Mouse (Mus musculus) right cerebral cortex, postnatal 4 days (tissue): Measurements from ENCODE around the gene Scp2d1.
"Not testable (repeated sequence)": the region's sequence is repeated elsewhere in the genome, so short reads cannot be mapped to it uniquely, and the experiment has no call there.

Source experiments
- DNase-seq: peaks from one replicate; pipeline ENCODE4 v3.0.0-alpha.2; 2022

Gene Scp2d1

DNA sequence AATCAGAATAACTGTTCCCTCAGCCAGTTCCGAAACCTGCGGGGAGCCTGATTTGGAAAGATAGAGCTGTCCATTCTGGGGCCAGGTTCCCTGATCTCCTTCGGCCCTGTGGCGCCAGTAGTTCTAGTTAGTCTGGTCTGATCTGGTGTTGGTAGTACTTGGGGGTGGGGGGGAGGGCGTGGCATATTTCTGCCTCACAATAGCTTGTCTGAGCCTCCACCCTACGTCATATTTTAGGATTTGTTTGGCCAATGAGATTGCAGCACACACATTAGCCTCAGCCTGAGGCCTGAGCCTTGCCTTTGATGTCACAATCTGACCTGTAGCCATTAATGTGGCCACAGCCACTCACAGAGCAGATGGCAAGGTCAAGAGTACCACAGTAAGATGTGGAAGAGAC lies at the start of gene Scp2d1:
Gene Scp2d1, plus strand, starts transcription at position 301 of the 400 bp plus-strand sequence.
- DNase-seq: not testable (repeated sequence)

DNA sequence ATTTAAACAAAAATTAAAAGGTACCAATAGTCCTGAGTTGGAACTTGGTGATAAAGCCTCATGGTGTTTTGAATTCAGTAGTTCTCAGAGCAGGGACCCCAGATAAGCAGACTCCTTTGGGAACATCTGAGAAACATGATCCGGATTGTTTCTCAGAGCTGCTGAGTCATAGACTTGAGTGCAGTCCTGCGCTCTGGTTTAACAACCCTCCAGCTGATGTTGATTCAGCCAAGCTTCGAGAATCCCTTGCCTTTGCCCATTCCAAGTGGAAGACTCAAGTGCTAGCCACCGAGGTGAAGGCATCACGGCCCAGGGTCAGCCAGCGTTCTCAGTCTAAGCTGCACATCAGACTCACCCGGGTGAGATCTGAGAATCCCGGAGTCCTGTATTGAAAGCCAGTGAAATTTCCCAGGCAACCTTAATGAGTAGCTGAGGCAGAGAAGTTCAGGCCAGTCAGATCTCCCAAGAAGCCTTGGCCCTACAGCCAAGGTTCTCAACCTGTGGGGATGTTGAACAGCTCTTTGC lies 48.8 kb upstream of the Scp2d1 start:
- no peak for DNase-seq

DNA sequence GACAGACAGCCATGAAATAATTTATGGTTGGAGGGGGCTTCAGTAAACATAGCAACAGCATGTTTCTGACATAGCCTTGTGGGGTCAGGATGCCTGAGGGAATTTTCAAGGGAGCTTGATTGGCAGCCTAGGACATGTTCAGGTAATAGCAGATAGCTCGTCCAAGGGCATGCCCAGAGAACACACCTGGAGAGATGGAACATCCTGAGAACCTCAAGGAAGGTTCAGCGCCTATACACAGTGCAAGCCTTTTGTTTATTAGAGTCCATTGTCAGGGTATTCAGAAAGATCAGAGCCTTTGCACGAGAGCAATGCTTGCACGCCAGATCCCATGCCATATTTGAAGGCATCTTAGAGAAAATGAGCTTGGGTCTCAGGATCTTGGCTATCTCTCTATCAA lies 47.8 kb upstream of the Scp2d1 start:
- DNase-seq: no peak

DNA sequence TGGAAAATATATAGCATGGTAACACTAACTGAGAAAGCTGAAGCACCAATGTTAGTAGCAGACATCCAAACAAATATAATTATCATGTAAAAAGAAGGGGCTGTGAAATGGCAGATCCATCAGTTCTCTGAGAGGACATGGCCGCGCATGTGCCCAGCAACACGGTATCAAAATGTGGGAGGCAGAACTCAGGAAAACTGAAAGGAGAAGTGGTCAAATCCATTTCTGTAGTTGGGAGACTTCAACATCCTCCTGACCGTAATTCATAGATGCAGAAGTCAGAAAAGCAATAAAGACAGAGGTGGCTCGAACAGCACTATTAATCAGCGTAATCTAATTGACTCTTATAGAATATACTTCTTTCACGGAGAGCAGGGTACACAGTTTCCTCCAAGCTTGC lies 44.2 kb upstream of the Scp2d1 start:
- no peak for DNase-seq

DNA sequence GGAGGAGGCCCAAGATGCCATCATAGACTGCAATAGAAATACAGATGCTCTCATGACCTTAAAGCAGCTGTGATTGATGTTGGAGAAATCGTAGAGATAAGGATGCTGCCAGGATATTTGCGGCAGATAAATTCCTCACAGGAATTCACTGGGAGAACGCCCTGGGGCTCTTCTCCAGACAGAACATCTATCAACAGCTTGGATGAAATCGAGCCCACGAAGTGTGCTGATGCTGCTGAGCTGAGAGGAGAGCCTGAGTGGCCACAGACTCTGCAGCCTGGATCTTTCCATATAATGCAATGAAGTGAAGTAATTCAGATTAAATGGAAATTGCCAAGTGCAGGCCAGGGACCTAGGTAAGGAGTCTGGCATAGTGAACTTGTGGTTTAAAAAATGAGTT lies 42.7 kb upstream of the Scp2d1 start:
- no peak for DNase-seq

DNA sequence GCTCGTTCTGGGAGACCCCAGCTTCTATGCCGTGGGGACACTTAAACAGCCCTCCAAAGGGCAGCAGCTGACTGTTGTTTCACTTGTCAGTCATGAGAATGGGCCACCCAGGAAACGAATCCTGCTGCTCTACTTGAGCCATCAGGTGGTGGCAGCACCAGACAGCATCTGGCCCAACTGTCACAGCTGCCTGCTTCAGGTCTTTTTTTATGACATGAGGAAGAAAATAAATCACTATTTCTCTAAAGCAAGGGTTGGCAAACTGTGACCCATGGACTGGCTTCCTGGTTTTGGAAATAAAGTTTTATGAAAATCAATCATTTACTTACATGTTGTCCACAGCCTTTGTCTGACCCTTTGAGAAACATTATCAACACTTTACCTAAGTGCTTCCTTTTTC lies 41.6 kb upstream of the Scp2d1 start:
- DNase-seq: no peak

DNA sequence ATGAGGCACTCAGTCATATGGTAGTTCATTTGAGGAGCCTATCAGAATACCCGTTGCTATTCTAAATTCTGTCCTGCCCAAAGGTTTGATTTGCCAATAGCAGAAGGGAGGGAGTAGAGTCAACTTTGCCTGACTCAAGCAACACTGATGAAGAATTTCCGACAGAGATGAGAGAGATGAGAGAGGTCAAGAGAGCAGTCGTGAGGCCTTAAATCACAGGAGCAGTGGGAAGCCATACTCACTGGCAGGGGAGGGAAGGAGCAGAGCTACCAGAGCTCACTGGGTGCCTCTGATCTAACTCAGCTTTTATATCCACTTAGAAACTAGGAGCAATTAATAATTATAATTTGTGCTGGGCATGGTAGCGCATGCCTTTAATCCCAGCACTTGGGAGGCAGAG lies 41.0 kb upstream of the Scp2d1 start:
- no peak for DNase-seq

DNA sequence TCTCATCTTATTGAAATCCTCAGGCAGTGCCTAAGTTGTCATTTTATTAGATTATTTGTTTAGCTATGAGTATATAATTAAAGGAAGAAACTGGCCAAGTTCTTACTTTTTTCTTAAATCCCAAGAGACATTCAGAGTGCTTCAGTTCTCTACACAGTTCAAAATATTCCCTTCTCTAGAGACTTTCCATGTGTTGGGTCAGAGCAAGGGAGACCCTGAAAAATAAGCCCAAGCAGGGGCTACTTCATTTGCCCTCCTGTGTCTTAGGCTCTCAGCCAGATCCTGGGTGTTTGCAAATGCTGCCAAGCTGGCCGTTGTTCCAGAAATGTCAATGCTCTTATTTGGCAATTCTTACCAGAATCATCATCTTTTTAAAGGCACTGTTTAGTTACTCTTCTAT lies 40.3 kb upstream of the Scp2d1 start:
- DNase-seq: no peak

DNA sequence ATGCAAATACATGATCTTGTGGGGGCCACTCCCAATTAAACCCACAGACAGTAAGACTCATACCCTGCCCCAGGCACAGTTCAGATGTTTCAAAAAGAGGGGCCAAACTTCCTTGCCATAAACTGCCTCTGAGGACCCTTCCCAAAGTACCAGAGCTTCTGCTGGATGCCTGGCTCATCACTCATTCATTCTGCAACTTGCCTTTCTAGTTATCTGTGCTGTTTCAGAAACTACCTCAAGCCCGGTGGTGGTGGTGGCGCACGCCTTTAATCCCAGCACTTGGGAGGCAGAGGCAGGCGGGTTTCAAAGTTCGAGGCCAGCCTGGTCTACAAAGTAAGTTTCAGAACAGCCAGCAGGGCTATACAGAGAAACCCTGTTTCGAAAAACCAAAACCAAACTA lies 39.6 kb upstream of the Scp2d1 start:
- no peak for DNase-seq

DNA sequence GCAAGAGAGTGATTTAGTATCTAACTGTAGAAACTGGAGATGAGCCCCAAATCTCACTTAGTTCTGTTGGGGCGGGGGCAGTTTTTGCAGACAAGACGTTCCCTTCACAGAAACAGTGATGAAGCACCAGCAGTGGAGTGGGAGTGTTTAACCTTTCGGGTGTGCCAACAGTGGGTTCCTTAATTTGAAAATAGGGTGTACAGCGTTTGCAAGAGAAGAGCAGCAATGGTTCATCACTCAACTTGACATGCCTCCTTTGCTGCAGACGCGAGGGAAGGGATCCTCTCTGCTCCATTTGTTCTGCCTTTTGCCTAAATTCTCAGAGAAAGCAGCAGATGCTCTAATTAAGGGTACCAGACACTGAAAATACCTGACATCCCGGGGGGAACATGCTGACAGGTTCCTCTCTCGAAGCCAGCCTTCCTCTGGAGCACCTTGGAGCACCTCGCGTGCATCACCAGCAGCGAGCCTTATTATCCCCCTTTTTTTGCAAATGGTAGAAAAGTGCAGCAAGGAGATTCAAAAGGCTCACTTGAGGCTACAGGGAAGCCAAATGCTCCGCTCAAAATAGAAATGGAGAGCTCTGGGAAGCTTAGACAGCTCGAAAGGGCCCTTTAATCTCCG lies 31.7 kb upstream of the Scp2d1 start:
- DNase-seq: no peak

DNA sequence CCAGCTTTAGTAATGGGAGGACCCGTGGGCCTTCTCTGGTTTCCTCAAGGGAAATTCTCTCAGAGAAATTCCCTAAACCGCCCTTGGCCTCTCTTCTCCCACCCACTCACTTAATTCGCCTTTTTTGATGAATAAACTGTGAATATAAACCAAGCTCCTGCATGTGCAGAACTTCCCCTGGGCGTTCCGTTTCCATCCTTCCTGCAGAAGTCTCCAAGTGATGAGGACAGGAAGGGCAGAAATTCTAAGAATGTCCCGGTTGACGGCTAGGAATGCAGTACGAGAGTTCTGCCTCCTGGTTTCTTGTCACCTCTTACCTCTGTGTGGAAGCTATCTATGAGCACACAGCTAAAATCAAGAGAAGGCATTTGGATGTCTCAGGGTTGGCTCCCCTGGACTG lies 25.9 kb upstream of the Scp2d1 start:
- DNase-seq: no peak

DNA sequence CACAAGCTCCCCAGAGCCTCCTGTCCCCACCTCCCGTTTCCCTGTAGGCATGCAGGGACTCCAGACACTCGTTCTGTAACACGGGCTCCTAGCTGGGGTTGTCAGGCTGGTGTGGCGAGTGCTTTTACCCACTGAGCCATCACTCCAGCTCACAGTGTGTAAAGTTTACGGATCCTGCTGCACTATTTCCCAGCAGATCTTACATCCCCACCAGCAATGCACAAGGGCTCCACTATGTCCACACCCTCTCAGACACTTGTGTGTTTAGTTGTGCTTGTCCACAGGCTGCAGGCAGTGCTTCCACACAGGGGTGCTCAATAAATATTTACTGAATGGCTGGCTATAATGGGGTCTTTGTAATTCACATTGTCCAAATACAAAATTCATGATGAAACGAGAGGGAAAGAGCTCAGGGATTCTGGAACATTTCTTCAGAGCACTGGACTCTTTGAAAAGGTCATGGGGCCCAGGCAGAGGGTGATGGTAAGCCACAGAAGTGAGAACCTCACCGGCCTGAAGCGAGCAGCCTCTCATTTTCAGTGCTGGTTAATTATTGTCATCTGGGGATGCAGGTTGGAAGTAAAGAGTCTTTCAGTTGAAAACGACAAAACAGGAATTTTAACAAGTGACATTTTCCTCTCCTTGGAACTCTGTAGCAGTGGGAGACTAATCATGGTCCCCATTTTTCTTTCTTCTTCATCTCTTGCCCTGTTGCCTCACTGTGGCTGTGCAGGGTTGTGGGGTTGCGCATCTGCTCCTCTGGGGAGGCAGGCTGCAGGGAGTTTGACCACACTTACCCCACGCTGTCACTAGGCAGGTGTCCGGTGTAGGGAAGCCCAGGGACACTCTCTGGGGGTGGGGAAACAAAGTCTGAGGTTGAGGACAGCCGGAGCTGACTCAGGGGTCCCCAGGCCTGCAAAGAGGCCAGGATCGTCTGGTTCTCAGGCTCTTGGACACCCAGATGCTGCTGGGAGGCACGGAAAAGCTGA lies 15.4 kb upstream of the Scp2d1 start:
- no peak for DNase-seq

DNA sequence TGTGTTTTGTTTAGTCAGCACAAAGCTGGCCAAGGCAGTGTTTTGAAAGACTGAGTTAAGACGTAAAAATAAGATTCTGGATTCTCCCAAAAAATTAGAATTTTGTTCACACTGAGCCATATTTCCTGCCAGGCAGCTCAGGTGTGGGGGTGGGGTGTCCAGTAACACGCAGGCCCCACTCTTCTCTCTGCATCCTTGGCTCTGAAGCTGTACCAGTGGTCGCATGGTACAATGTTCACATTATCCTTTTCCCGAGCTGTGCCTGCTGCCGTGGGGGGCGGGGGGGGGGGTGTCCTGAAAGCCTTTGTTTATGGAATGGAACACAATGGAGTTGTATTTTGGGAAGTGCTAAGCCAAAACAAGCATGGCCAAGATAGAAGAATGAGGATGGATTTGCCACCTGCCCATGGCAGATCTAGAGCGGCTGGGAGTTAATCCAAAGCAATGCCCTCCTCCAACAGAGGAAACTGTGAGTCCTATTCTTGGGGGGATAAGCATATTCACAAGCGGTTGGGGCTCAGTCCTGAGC lies 5.1 kb downstream of the Scp2d1 start:
- DNase-seq: no peak

DNA sequence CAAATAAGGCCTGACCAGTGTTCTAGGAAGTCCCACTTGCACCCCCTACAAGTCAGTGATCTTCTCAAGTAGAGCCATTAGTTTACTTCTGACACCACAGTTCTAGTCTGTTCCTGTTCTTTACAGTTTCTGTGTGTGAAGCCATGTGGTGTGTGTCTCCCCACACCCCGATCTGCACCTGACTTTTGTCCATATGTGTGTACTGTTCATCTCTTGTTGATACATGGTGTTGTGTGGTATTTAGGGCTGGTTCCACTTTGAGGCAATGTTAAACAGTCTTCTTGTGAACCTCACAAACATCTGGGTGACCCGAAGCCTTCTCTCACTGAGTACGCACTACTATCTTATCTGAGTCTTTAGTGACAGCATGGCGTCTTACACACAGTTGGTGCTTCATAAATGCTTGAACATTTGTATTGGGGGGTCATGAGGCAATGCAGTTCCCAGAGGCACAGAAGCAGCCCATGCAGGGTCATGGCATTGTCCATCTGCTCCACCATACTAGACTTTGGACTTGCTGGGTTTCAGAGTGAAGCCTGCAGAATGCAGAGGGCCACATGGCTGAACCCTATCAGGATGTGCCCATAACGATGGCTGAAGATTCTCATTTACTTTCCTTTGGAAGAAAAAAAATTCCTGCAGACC lies 13.3 kb downstream of the Scp2d1 start:
- DNase-seq: no peak

DNA sequence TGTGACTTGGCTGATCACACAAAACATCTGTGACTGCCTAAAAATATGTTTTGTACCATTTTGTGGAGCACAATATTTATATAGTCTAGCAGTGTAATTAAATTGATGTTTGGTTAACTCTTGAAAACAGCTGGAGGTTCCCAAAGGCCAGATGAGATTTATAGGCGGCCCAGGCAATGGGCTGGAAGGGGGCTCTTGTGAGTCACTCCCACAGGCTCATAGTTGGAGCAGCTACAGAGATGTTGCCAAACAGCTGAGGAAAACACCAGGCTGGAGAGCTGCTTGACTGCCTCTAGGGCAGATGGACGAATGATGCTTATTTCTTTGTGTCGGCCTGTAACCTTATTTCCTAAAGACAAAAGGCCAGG lies 13.8 kb downstream of the Scp2d1 start:
- DNase-seq: no peak

DNA sequence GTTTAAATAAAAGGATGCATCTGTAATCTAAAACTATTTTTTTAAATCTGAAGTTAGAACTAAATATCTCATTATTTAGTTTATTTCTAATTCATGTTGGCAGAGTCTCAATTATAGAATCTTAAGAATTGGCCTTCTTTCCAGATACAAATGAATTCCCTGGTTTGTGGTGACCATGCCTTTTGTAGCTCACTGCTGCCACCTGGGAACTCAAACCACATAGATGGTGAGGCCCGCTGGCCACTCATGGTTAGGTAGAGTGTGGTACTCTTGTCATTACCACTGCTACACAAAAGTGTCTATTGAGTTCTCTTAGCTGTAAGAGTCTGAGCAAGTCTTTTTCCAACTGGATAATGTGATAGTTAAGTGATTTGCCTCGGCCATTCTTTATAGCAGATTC lies 45.4 kb downstream of the Scp2d1 start:
- no peak for DNase-seq
